Mouse (Mus musculus) right cerebral cortex, adult 18-20 months (tissue): ENCODE measurements at regions not wholly inside any gene's neighbourhood (a gene's known extent, or its start where the extent isn't known, plus 50 kb on each side); places are given as distances from the start of the nearest gene placed in this dataset.

ENCODE experiments used
- DNase-seq: peaks from one replicate; pipeline ENCODE4 v3.0.0; 2022; ENCODE audit warnings: mixed read lengths

GRCm38 (mm10) chr8:34447880-34448830 lies 336.6 kb upstream of the Gm10131 start:
- no peak for DNase-seq

- DNase-seq: no peak
Observed at GRCm38 (mm10) chr8:34442688-34443087, 331.2 kb upstream of the Gm10131 start.

GRCm38 (mm10) chr8:34441756-34442155 lies 330.2 kb upstream of the Gm10131 start:
- no peak for DNase-seq

- DNase-seq: no peak
Observed at GRCm38 (mm10) chr8:34440771-34441170, 329.2 kb upstream of the Gm10131 start.

- DNase-seq: no peak
Observed at GRCm38 (mm10) chr8:34438771-34439170, 327.2 kb upstream of the Gm10131 start.

- DNase-seq: no peak
Observed at GRCm38 (mm10) chr8:34431985-34432384, 320.4 kb upstream of the Gm10131 start.

GRCm38 (mm10) chr8:34429231-34429630 lies 317.7 kb upstream of the Gm10131 start:
- DNase-seq: no peak

GRCm38 (mm10) chr8:34401571-34401970 lies 290.0 kb upstream of the Gm10131 start:
- no peak for DNase-seq

GRCm38 (mm10) chr8:34398914-34399813 lies 287.6 kb upstream of the Gm10131 start:
- DNase-seq: no peak

GRCm38 (mm10) chr8:34397583-34398411 lies 286.3 kb upstream of the Gm10131 start:
- peak; percentile 54 for DNase-seq

GRCm38 (mm10) chr8:34397225-34397582 lies 285.7 kb upstream of the Gm10131 start:
- no peak for DNase-seq

- peak; percentile 75 for DNase-seq
Observed at GRCm38 (mm10) chr8:34392981-34393828, 281.7 kb upstream of the Gm10131 start.

- DNase-seq: peak; percentile 82
Observed at GRCm38 (mm10) chr8:34392208-34392980, 280.9 kb upstream of the Gm10131 start.

- DNase-seq: peak; percentile 13
Observed at GRCm38 (mm10) chr8:34385806-34386439, 274.4 kb upstream of the Gm10131 start.

- DNase-seq: no peak
Observed at GRCm38 (mm10) chr8:34380615-34381014, 269.1 kb upstream of the Gm10131 start.

- no peak for DNase-seq
Observed at GRCm38 (mm10) chr8:34377154-34377553, 265.6 kb upstream of the Gm10131 start.

- DNase-seq: no peak
Observed at GRCm38 (mm10) chr8:34374242-34374641, 262.7 kb upstream of the Gm10131 start.

- DNase-seq: no peak
Observed at GRCm38 (mm10) chr8:34372666-34372980, 261.1 kb upstream of the Gm10131 start.

GRCm38 (mm10) chr8:34371973-34372665 lies 260.6 kb upstream of the Gm10131 start:
- DNase-seq: peak; percentile 78

GRCm38 (mm10) chr8:34371391-34371790 lies 259.9 kb upstream of the Gm10131 start:
- no peak for DNase-seq
